Mouse (Mus musculus) heart, adult 2 months (tissue): ENCODE measurements around the gene Arfgef3. TPM values are rescaled to one million over a fixed set of nuclear protein-coding genes. Genes with fewer than 3 reads are reported as not detected.

Experiments
- DNase-seq, 2 experiments: peaks; one replicate each; pipeline ENCODE4 v3.0.0; 2021
- H3K27ac ChIP-seq: fragments of 200-600 bp; 2 replicates; pipeline ENCODE4 v1.8.1; 2022
- H3K27me3 ChIP-seq: fragments of 200-500 bp; 2 replicates; pipeline ENCODE4 v1.6.1; 2012; ENCODE audit warnings: mild to moderate bottlenecking, low read length, inconsistent platforms, mixed read lengths; ENCODE audit not compliant: control insufficient read depth, insufficient read depth
- H3K36me3 ChIP-seq: fragments of 200-500 bp; 2 replicates; pipeline ENCODE4 v1.6.1; 2012; ENCODE audit warnings: low read length, inconsistent platforms; ENCODE audit not compliant: control insufficient read depth, insufficient read depth
- H3K4me1 ChIP-seq: fragments of 200-500 bp; 2 replicates; pipeline ENCODE4 v1.6.1; 2011; ENCODE audit warnings: low read length; ENCODE audit not compliant: control insufficient read depth, insufficient read depth
- H3K4me3 ChIP-seq: fragments of 200-600 bp; 2 replicates; pipeline ENCODE4 v1.8.1; 2022
- H3K79me2 ChIP-seq: fragments of 200-500 bp; replicated peaks from 2 replicates; pipeline ENCODE4 v1.6.1; 2012; ENCODE audit warnings: mild to moderate bottlenecking, inconsistent platforms, low read length, moderate library complexity, mixed read lengths; ENCODE audit not compliant: control insufficient read depth, insufficient read depth
- H3K9ac ChIP-seq: fragments of 200-500 bp; 2 replicates; pipeline ENCODE4 v1.6.1; 2012; ENCODE audit warnings: low read depth, mild to moderate bottlenecking, control low read depth, inconsistent platforms, low read length, mixed read lengths
- CTCF ChIP-seq: fragments of 200-600 bp; IDR thresholded peaks from 2 replicates; pipeline ENCODE4 v1.8.1; 2022; ENCODE audit warnings: antibody characterized with exemption, mild to moderate bottlenecking, moderate library complexity
- EP300 ChIP-seq: fragments of 200-500 bp; IDR thresholded peaks from 2 replicates; pipeline ENCODE4 v1.6.1; 2011; ENCODE audit warnings: low read depth, low read length, control low read depth; ENCODE audit not compliant: insufficient read depth
- POLR2A ChIP-seq: fragments of 200-500 bp; IDR thresholded peaks from 2 replicates; pipeline ENCODE4 v1.6.1; 2011; ENCODE audit warnings: mild to moderate bottlenecking, low read depth, low read length, control low read depth; ENCODE audit not compliant: insufficient read depth
- WGBS: fragments of 180-500 bp; shearing (Covaris S2); methylation state at CpG from one replicate; pipeline ENCODE4 v1.1.7; 2018; 5-methylcytosine and 5-hydroxymethylcytosine counted together
- intact Hi-C: fragments of 180-260 bp; cut with DNase I; formaldehyde crosslinking; loops from one replicate; pipeline ENCODE4 v1.15.1; 2025
- polyA plus RNA-seq: library from polyadenylated mRNA; depleted of rRNA; stranded (reverse); fragments of >200 nt; gene quantifications from 2 replicates; pipeline ENCODE4 v1.2.3, GENCODE M21; 2012
- total RNA-seq, 2 experiments: library from RNA; stranded (reverse); gene quantifications; 2 replicates each; pipeline ENCODE4 v1.2.3; 2021

Gene Arfgef3
- total and polyA plus RNA-seq, 3 experiments = 0.12 to 0.20 (median 0.18) TPM

GRCm38 (mm10) chr10:18647069-18647468 lies 96.7 kb downstream of the Arfgef3 start:
- H3K27me3 ChIP-seq = no peaks in the 10 kb centered on the region
- 78% methylated on average over 1 of the region's 1 CpGs for WGBS
- no peaks in the 10 kb centered on the region for H3K36me3 ChIP-seq
- no peak overlapping the region for H3K27ac ChIP-seq
- intact Hi-C loops = no loop called here
- no peaks in the 10 kb centered on the region for H3K79me2 ChIP-seq
- no peak overlapping the region for H3K4me3 ChIP-seq
- no peak overlapping the region for H3K9ac ChIP-seq
- TF ChIP-seq CTCF (no peak), EP300 (no peak), POLR2A (no peak)
- H3K4me1 ChIP-seq = no peaks in the 10 kb centered on the region
- DNase-seq = no peak

GRCm38 (mm10) chr10:18646035-18646434 lies 97.7 kb downstream of the Arfgef3 start:
- TF ChIP-seq CTCF (no peak), POLR2A (no peak), EP300 (no peak)
- no peak overlapping the region for H3K4me3 ChIP-seq
- H3K4me1 ChIP-seq = no peaks in the 10 kb centered on the region
- H3K36me3 ChIP-seq = no peaks in the 10 kb centered on the region
- intact Hi-C loops = no loop called here
- no peaks in the 10 kb centered on the region for H3K27me3 ChIP-seq
- no peak overlapping the region for H3K27ac ChIP-seq
- 77% methylated on average over 10 of the region's 10 CpGs for WGBS
- DNase-seq = no peak
- no peaks in the 10 kb centered on the region for H3K79me2 ChIP-seq
- H3K9ac ChIP-seq = no peak overlapping the region

- H3K27me3 ChIP-seq = no peaks in the 10 kb centered on the region
- 96% methylated on average over 1 of the region's 1 CpGs for WGBS
- intact Hi-C loops = no loop called here
Observed at GRCm38 (mm10) chr10:18644346-18644745, 99.4 kb downstream of the Arfgef3 start.

GRCm38 (mm10) chr10:18643506-18643905 lies 100.2 kb downstream of the Arfgef3 start:
- TF ChIP-seq POLR2A = no peak
- TF ChIP-seq EP300 = no peak
- TF ChIP-seq CTCF = no peak
- intact Hi-C loops = no loop called here
- Histone ChIP-seq H3K9ac (no peak overlapping the region), H3K27me3 (no peaks in the 10 kb centered on the region), H3K27ac (no peak overlapping the region), H3K4me1 (no peaks in the 10 kb centered on the region), H3K36me3 (no peaks in the 10 kb centered on the region), H3K4me3 (no peak overlapping the region), H3K79me2 (no peaks in the 10 kb centered on the region)
- 85% methylated on average over 3 of the region's 3 CpGs for WGBS
- no peak for DNase-seq

More at GRCm38 (mm10) chr10:18644346-18644745, 99.4 kb downstream of the Arfgef3 start:
- DNase-seq = no peak
- Histone ChIP-seq H3K4me3 (no peak overlapping the region), H3K4me1 (no peaks in the 10 kb centered on the region), H3K79me2 (no peaks in the 10 kb centered on the region), H3K9ac (no peak overlapping the region), H3K36me3 (no peaks in the 10 kb centered on the region), H3K27ac (no peak overlapping the region)
- TF ChIP-seq CTCF = no peak
- TF ChIP-seq POLR2A = no peak
- TF ChIP-seq EP300 = no peak

GRCm38 (mm10) chr10:18642854-18643253 lies 100.9 kb downstream of the Arfgef3 start:
- Histone ChIP-seq H3K36me3 (no peaks in the 10 kb centered on the region), H3K4me3 (no peak overlapping the region), H3K27ac (no peak overlapping the region), H3K79me2 (no peaks in the 10 kb centered on the region), H3K9ac (no peak overlapping the region), H3K4me1 (no peaks in the 10 kb centered on the region), H3K27me3 (no peaks in the 10 kb centered on the region)
- no peak for DNase-seq
- intact Hi-C loops = no loop called here
- TF ChIP-seq POLR2A (no peak), CTCF (no peak), EP300 (no peak)
- 77% methylated on average over 5 of the region's 5 CpGs for WGBS

- no peak overlapping the region for H3K4me3 ChIP-seq
- H3K27me3 ChIP-seq = no peaks in the 10 kb centered on the region
- 77% methylated on average over 5 of the region's 5 CpGs for WGBS
- no peaks in the 10 kb centered on the region for H3K36me3 ChIP-seq
- H3K79me2 ChIP-seq = no peaks in the 10 kb centered on the region
- no peak for TF ChIP-seq CTCF
- H3K4me1 ChIP-seq = no peaks in the 10 kb centered on the region
- no peak for DNase-seq
- no peak overlapping the region for H3K27ac ChIP-seq
- intact Hi-C loops = no loop called here
- no peak overlapping the region for H3K9ac ChIP-seq
Observed at GRCm38 (mm10) chr10:18640596-18640995, 103.2 kb downstream of the Arfgef3 start.

GRCm38 (mm10) chr10:18635450-18635849 lies 108.3 kb downstream of the Arfgef3 start:
- no peak overlapping the region for H3K4me3 ChIP-seq
- TF ChIP-seq POLR2A (no peak), EP300 (no peak), CTCF (no peak)
- no peaks in the 10 kb centered on the region for H3K36me3 ChIP-seq
- intact Hi-C loops = no loop called here
- 84% methylated on average over 9 of the region's 9 CpGs for WGBS
- H3K27ac ChIP-seq = no peak overlapping the region
- no peaks in the 10 kb centered on the region for H3K4me1 ChIP-seq
- H3K27me3 ChIP-seq = no peaks in the 10 kb centered on the region
- H3K79me2 ChIP-seq = no peaks in the 10 kb centered on the region
- DNase-seq = no peak
- H3K9ac ChIP-seq = no peak overlapping the region
